Mouse (Mus musculus): ENCODE data around the gene Thpo.

- TF ChIP-seq CTCF (IDR thresholded peaks at IDR 0.05; ENCODE audit: control insufficient read depth, insufficient read depth, insufficient read length) (peak; percentile 21), MAX (IDR thresholded peaks at IDR 0.05) (no peak), FOSL1 (IDR thresholded peaks at IDR 0.05; ENCODE audit: insufficient read depth, low read length, poor library complexity, severe bottlenecking) (no peak), USF1 (IDR thresholded peaks at IDR 0.05; ENCODE audit: low read depth) (no peak), MYOG (IDR thresholded peaks at IDR 0.05; ENCODE audit: control insufficient read depth, extremely low read depth, insufficient read length) (no peak)
Measured at GRCm38 (mm10) chr16:20708939-20709734, 25.2 kb downstream of the Thpo start.

Measured in C2C12 (cell line).